Mouse (Mus musculus): ENCODE measurements around the gene Crmp1. TPM values are rescaled to one million over a fixed set of nuclear protein-coding genes. Genes with fewer than 3 reads are reported as not detected.

Crmp1 gene
- polyA plus RNA-seq, 1 experiment from 2014 or later: 37.1 TPM

Other genes with a start within 250 kb of the Crmp1 start
- not detected in 2 replicates for gene Gm1043, start 156.6 kb upstream of the Crmp1 start, polyA plus RNA-seq (2014; fragmentation: Nextera tagmentation; extraction: Ambion mirVana)
- 21.5 and 24.0 TPM in 2 replicates for gene Evc, start 95.0 kb downstream of the Crmp1 start, polyA plus RNA-seq (2014; fragmentation: Nextera tagmentation; extraction: Ambion mirVana)
- gene Evc2, start 96.6 kb downstream of the Crmp1 start, polyA plus RNA-seq (2014; fragmentation: Nextera tagmentation; extraction: Ambion mirVana): 18.3 TPM in 2 replicates

All from limb, embryonic 11.5 days (tissue).